Mouse (Mus musculus) megakaryocyte, embryonic 14.5 days (primary cell): ENCODE data around the gene Taok1. TPM values are rescaled to one million over a fixed set of nuclear protein-coding genes. Genes with fewer than 3 reads are reported as not detected.
A peak's percentile ranks its signal among the peaks of the same experiment; 100 is the strongest.

ENCODE experiments used
- H3K27me3 ChIP-seq: replicated peaks from 2 replicates; pipeline ENCODE3; 2012; ENCODE audit warnings: inconsistent platforms
- H3K36me3 ChIP-seq: replicated peaks from 2 replicates; pipeline ENCODE3; 2012; ENCODE audit warnings: low read length, inconsistent platforms, mixed read lengths
- H3K4me1 ChIP-seq: 2 replicates; pipeline ENCODE4 v1.6.1; 2012; ENCODE audit warnings: inconsistent platforms
- H3K4me3 ChIP-seq: replicated peaks from 2 replicates; pipeline ENCODE3; 2012; ENCODE audit warnings: moderate library complexity, mild to moderate bottlenecking, inconsistent platforms
- H3K9me3 ChIP-seq: 2 replicates; pipeline ENCODE4 v1.6.1; 2012; ENCODE audit warnings: inconsistent platforms
- FLI1 ChIP-seq: IDR thresholded peaks from 2 replicates; pipeline ENCODE4 v1.6.1; 2012; ENCODE audit warnings: low read length, inconsistent platforms, mixed read lengths
- GATA1 ChIP-seq: IDR thresholded peaks from 3 replicates; pipeline ENCODE4 v1.6.1; 2012; ENCODE audit warnings: mixed read lengths, low read length, inconsistent platforms, borderline replicate concordance
- polyA plus RNA-seq: library from polyadenylated mRNA; stranded (reverse); fragments of >175 nt; gene quantifications from 2 replicates; pipeline ENCODE4 v1.2.3, GENCODE M21; 2012; ENCODE audit warnings: low replicate concordance; ENCODE audit not compliant: insufficient read depth

Taok1 gene
- polyA plus RNA-seq, 1 experiment, result 1.2 TPM

- no peak for TF ChIP-seq FLI1
- no peak for TF ChIP-seq GATA1
- H3K4me1 ChIP-seq, result peaks cover 89% of the 10 kb centered on the region
- peaks cover 14% of the 10 kb centered on the region for H3K27me3 ChIP-seq
- H3K36me3 ChIP-seq, result peaks cover 20% of the 10 kb centered on the region
- no peaks in the 10 kb centered on the region for H3K9me3 ChIP-seq
- peak within 1 kb of the TSS; percentile 99 for H3K4me3 ChIP-seq
Measured at GRCm38 (mm10) chr11:77493512-77494343, 113.9 kb downstream of the Taok1 start, which contains the start of gene Git1. Gene Git1, plus strand, starts transcription at chr11:77493562.

GRCm38 (mm10) chr11:77492911-77493332 is 114.7 kb downstream of the Taok1 start:
- TF ChIP-seq GATA1 (no peak), FLI1 (no peak)
- H3K4me1 ChIP-seq, result peaks cover 89% of the 10 kb centered on the region
- H3K27me3 ChIP-seq, result peaks cover 22% of the 10 kb centered on the region
- peak overlapping the region; percentile 99 for H3K4me3 ChIP-seq
- peaks cover 12% of the 10 kb centered on the region for H3K36me3 ChIP-seq
- no peaks in the 10 kb centered on the region for H3K9me3 ChIP-seq

- Histone ChIP-seq H3K4me1 (peaks cover 86% of the 10 kb centered on the region), H3K36me3 (peaks cover 11% of the 10 kb centered on the region), H3K27me3 (peaks cover 25% of the 10 kb centered on the region)
Measured at GRCm38 (mm10) chr11:77492311-77492871, 115.2 kb downstream of the Taok1 start.

GRCm38 (mm10) chr11:77491502-77492291 is 115.9 kb downstream of the Taok1 start:
- peak overlapping the region; percentile 99 for H3K4me3 ChIP-seq
- no peaks in the 10 kb centered on the region for H3K9me3 ChIP-seq
- H3K36me3 ChIP-seq, result peaks cover 5% of the 10 kb centered on the region
- H3K4me1 ChIP-seq, result peaks cover 85% of the 10 kb centered on the region
- TF ChIP-seq GATA1 (no peak), FLI1 (no peak)
- H3K27me3 ChIP-seq, result peaks cover 28% of the 10 kb centered on the region

More at GRCm38 (mm10) chr11:77492311-77492871, 115.2 kb downstream of the Taok1 start:
- Histone ChIP-seq H3K4me3 (peak overlapping the region; percentile 99), H3K9me3 (no peaks in the 10 kb centered on the region)
- TF ChIP-seq FLI1, result no peak
- no peak for TF ChIP-seq GATA1

- TF ChIP-seq FLI1 (no peak), GATA1 (no peak)
- H3K9me3 ChIP-seq, result no peaks in the 10 kb centered on the region
- H3K4me3 ChIP-seq, result peak overlapping the region; percentile 99
- H3K4me1 ChIP-seq, result peaks cover 81% of the 10 kb centered on the region
- H3K36me3 ChIP-seq, result peaks cover 5% of the 10 kb centered on the region
- peaks cover 29% of the 10 kb centered on the region for H3K27me3 ChIP-seq
Measured at GRCm38 (mm10) chr11:77491123-77491501, 116.5 kb downstream of the Taok1 start.

- peaks cover 35% of the 10 kb centered on the region for H3K27me3 ChIP-seq
Measured at GRCm38 (mm10) chr11:77490451-77490850, 117.2 kb downstream of the Taok1 start.

GRCm38 (mm10) chr11:77489591-77490235 is 117.9 kb downstream of the Taok1 start, which contains the start of gene Ankrd13b:
Gene Ankrd13b, minus strand, starts transcription at chr11:77489678.
- peaks cover 67% of the 10 kb centered on the region for H3K4me1 ChIP-seq
- H3K27me3 ChIP-seq, result peaks cover 37% of the 10 kb centered on the region
- TF ChIP-seq GATA1 (no peak), FLI1 (no peak)
- no peaks in the 10 kb centered on the region for H3K36me3 ChIP-seq
- peak within 1 kb of the TSS; percentile 99 for H3K4me3 ChIP-seq
- no peaks in the 10 kb centered on the region for H3K9me3 ChIP-seq

More at GRCm38 (mm10) chr11:77490451-77490850, 117.2 kb downstream of the Taok1 start:
- Histone ChIP-seq H3K36me3 (no peaks in the 10 kb centered on the region), H3K4me3 (peak overlapping the region; percentile 99), H3K4me1 (peaks cover 74% of the 10 kb centered on the region), H3K9me3 (no peaks in the 10 kb centered on the region)
- TF ChIP-seq GATA1 (no peak), FLI1 (no peak)

- peaks cover 37% of the 10 kb centered on the region for H3K27me3 ChIP-seq
- peak overlapping the region; percentile 94 for H3K4me3 ChIP-seq
- H3K36me3 ChIP-seq, result no peaks in the 10 kb centered on the region
- H3K4me1 ChIP-seq, result peaks cover 62% of the 10 kb centered on the region
- H3K9me3 ChIP-seq, result no peaks in the 10 kb centered on the region
- TF ChIP-seq FLI1, result no peak
- TF ChIP-seq GATA1, result no peak
Measured at GRCm38 (mm10) chr11:77488771-77489581, 118.6 kb downstream of the Taok1 start.

- TF ChIP-seq FLI1 (no peak), GATA1 (no peak)
- Histone ChIP-seq H3K4me1 (peaks cover 61% of the 10 kb centered on the region), H3K36me3 (no peaks in the 10 kb centered on the region), H3K27me3 (peaks cover 50% of the 10 kb centered on the region), H3K4me3 (no peak overlapping the region), H3K9me3 (no peaks in the 10 kb centered on the region)
Measured at GRCm38 (mm10) chr11:77486798-77487197, 120.8 kb downstream of the Taok1 start.
